Mouse (Mus musculus): ENCODE results near the gene Trim37.

- TF ChIP-seq CTCF (IDR thresholded peaks at IDR 0.05) (no peak), EP300 (IDR thresholded peaks at IDR 0.05) (no peak)
These were observed 120.6 kb downstream of the Trim37 start for GRCm38 (mm10) chr11:87247494-87247866.
